Mouse (Mus musculus) layer of hippocampus, postnatal 25 days (tissue): Measurements from ENCODE around the gene Dolpp1. TPM values are rescaled to one million over a fixed set of nuclear protein-coding genes. Genes with fewer than 3 reads are reported as not detected.
"Not testable (repeated sequence)": the region's sequence is repeated elsewhere in the genome, so short reads cannot be mapped to it uniquely, and the experiment has no call there.

Experiments
- DNase-seq, 2 experiments: peaks; one replicate each; pipeline ENCODE4 v3.0.0; 2022; ENCODE audit warnings: mixed read lengths in 2 of 2, low spot score in 1 of 2; ENCODE audit errors: extremely low spot score in 1 of 2
- total RNA-seq, 2 experiments: library from RNA; stranded (reverse); gene quantifications; 2 replicates each; pipeline ENCODE4 v1.2.3; 2021

Gene Dolpp1
- total RNA-seq, 2 experiments from 2014 or later: 25.1 to 27.5 TPM

DNA sequence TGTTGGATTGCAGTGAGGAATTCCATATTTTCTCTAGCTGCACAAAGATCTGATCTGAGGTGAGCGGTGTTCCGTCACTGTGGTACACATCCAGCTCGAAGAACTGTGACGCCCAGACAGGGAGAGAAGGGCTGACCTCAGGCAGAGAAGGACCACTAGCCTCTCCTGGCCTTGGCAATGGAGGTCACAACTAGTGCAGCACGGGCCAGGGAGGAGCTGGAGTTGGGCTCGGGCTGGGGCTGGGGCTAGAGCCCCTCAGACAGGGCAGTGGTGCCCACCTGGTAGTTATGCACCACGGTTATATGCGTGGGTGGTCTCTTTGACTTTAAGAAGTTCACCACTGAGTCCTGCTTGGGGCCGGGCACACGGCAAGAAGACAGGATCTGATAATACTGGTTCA, 15.7 kb downstream of the Dolpp1 start:
- no peak for DNase-seq

- no peak for DNase-seq
These were observed 16.5 kb downstream of the Dolpp1 start for GRCm38 (mm10) chr2:30408452-30409100.

DNA sequence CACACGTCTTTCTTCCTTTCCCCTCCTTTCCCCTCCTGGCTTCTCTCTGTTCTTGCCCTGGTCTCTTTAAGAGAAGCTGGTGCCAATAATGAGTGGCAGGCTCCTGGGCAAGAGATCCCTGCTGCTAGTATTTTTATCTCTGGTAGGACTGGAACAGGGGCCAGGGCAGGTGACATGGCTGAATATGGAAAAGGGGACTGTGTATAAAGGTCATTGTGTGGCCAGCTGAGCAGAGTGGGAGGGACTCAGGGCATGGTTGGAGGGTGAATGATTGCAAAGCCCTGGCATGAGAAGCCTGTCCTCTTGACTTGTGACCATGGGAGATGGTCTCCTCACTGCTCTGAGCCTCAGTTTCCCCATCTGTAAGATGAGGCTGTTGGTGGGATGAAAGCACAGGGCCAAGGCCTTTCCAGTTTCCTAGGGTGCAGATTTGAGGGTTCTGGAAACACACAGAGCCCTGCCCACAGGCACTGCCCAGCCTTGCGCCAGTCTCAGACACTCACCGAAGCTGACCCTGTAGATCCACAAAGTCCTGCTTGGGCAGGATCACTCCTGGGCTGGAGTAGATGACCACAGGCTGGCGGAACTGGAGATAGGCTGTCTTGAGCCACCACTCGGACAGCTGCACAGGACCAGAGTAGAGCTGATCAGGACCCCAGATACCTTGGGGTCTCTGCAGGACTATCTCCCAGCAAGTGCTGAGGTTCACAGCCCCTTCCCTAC, 17.6 kb downstream of the Dolpp1 start:
- DNase-seq: no peak

DNA sequence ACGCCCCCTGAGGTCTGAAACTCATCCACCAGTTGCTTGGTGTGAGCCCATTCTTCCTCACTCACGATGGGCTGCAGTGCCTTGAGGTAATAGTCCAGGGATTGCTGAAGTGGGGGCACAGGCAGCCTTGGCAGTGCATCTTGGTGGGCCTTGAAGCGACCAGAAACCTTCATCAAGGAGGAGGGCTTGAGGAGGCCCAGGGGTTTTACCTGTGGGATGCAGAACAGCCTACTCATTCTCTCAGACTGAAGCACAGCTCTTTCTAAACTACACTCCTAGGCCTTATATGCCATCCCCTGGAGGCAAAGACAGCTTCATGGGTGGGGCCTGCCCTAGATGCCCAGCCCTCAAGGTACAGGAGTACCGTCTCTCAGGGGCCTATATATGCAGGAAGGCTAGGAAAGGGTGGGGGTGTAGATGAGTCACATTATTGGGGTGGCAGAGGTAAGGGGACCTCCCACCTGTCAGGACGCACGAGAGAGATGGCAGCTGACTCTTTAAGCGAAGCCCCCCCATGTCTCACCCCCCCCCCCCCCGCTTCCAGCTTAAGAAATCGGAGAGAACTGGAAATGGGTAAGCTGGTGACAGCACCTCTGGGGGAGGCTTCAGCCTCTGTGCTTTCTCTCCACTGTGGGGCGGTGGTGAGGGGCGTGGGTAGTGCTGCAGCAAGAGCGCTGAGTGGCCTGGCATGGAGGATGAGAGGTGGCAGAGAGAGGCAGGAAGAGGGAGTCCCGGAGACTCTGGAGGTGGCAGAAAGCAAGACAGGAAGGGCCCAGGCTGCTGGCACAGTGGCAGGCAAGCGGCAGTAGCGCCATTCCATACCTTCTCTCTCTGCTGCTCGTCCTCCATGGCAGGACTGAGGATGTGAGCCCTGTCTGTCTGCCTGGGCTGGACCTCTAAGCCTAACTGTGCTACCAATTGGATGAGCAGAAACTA, 21.3 kb downstream of the Dolpp1 start:
- DNase-seq: no peak

DNA sequence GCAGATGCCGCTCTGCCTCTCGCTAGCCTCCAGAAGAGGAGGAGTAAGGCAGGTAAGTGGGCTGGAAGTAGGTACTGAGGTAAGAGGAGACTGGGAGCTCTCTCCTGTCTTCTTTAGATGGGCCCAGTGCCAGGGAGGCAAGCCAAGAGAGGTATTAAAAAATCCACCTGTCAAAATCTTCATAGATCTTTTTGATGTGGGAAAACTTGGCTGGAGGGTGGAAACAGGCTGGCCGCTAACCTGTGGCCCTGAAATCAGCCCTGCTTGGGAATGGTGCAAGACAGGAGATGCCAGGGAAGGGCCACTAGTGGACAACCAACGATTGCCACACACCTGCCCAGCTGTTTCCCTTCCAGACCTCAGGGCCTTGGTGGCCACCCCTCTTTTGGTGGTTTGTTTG, 22.0 kb downstream of the Dolpp1 start:
- DNase-seq: no peak

- DNase-seq: no peak
These were observed 22.6 kb downstream of the Dolpp1 start for GRCm38 (mm10) chr2:30414681-30415080.

GRCm38 (mm10) chr2:30415157-30415935, 23.3 kb downstream of the Dolpp1 start, which contains the start of gene Crat:
Crat (minus strand) TSS chr2:30415813.
- DNase-seq: peak; percentile 75 to 93

DNA sequence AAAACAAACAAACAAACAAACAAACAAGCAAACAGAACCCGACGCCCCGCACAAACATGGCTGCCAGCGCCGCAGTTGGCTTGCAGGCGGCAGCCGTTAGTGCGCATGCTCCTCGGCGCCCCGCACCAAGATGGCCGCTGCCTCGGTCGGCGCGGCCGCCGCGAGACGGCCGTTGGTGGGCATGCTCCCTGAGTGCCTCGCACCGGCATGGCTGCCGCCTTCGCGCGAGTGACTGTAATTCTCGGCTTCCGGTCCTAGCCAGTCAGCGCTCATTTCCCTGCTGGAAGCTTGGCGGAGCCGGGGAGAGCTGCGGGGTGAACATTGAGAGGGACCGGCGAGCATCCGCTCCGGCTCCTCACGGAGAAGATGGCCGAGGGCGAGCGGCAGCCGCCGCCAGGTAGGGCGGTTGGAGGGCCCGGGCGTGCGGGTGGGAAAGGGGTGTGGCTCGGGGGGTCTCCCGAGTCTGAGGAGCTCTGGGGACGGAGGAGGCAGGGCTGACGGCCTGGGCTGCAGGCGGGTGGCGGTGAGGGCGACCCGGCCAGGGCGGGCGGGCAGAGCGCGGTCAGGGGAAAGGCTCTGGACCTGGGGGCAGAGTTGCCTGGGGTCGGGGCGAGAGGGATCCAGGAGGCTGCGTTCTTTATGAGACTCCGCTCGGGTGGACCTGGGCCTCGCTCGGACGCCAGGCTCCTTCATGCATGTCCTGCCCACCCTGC, 24.0 kb downstream of the Dolpp1 start, which contains the start of gene Ptpa:
Gene Ptpa (plus strand): TSS at position 104 of the 713 bp plus-strand sequence.
- peak in 1 of 2 experiments; percentile 89 for DNase-seq

DNA sequence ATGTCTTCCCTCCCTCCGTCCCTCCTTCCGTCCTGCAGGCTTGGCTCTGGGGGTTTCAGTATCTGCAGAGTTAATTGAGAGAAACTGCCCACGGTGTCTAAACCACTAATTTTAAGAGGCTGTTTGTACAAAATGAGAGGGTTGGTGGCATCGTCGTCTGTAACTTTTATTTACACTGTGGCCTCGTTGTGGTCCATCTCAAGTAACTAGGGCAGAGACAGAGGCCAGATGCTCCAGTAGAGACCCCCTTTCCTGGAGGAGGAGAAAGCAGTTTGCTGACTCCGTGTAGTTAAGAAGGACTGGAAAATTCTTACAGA, 24.6 kb downstream of the Dolpp1 start:
- no peak for DNase-seq

DNA sequence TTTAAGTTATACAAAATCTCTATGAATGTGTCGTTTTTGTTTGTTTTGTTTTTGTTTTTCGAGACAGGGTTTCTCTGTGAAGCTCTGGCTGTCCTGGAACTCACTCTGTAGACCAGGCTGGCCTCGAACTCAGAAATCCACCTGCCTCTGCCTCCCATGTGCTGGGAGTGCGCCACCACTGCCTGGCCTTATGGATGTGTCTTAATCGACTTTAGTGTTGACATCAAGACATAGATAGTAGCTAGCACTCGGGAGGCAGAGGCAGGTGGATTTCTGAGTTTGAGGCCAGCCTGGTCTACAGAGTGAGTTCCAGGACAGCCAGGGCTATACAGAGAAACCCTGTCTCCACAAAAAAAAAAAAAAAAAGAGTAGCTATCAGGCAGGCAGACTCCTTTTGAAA, 25.1 kb downstream of the Dolpp1 start:
- DNase-seq: not testable (repeated sequence)

- no peak for DNase-seq
These were observed 25.6 kb downstream of the Dolpp1 start for GRCm38 (mm10) chr2:30417595-30418165.

DNA sequence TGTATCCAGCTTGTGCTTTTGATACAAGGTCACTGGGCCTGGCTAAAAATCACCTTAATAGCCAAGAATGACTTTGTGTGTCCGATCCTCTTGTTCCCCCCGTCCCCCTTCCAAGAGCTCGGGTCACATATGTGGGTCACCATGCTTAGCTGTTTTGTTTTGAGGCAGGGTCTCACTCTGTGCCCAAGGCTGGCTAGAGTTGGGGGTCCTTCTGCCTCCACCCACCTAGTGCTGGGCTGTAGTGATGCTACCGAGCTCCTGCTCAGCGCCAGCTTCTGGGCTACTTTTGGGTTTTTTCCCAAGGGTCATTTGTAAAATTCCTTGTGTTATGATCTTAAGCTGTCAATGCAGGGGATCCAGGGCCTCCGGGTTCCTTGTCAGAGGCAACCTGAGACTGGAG, 26.2 kb downstream of the Dolpp1 start:
- no peak for DNase-seq

- DNase-seq: no peak
These were observed 27.1 kb downstream of the Dolpp1 start for GRCm38 (mm10) chr2:30419112-30419511.

GRCm38 (mm10) chr2:30421432-30421831, 29.4 kb downstream of the Dolpp1 start:
- DNase-seq: no peak

DNA sequence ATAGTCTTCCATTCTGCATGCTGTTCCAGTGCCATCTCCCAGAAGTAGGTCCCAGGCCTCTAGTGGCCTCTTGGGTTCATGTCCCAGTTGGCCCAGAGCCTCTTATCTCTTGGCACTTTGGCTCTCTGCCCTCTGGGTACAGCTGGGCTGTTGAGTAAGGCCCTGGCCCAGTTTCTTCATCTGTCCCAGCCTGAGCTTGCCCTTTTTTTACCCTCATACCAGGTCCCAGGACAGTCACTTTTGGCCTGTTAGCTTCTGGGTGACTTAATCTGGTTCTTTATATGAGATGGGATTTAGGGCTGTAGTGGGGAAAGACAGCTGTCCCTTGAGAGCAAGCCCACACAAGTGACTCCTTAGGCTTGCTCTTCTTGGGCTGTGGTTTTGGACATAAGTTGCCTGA, 37.1 kb downstream of the Dolpp1 start:
- no peak for DNase-seq

GRCm38 (mm10) chr2:30435326-30436155, 43.5 kb downstream of the Dolpp1 start:
- peak; percentile 46 to 57 for DNase-seq

GRCm38 (mm10) chr2:30436156-30436545, 44.1 kb downstream of the Dolpp1 start:
- no peak for DNase-seq

DNA sequence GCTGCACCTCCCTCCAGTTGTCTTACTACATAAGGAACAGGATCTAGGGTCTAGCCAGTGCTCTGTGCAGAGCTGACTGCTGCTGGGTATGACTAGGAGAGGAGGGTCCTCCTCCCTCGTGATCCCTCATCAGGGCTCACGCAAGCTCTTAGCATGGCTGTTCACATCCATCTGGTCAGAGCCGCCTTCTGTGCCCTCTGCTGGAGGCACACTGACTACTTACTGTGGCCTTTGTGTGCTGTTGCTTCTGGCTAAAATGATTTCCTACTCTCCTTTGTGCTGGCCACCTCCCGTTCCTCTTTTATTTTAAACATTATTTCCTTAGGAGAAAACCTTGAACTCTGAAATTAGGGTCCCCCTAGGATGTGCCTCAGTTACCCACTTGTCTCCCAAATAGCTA, 44.8 kb downstream of the Dolpp1 start:
- no peak for DNase-seq
